Mouse (Mus musculus) heart, embryonic 10.5 days (tissue): ENCODE measurements around the gene D3Ertd254e. TPM values are rescaled to one million over a fixed set of nuclear protein-coding genes. Genes with fewer than 3 reads are reported as not detected.
"Not testable (repeated sequence)": the region's sequence is repeated elsewhere in the genome, so short reads cannot be mapped to it uniquely, and the experiment has no call there.

ENCODE experiments used
- DNase-seq: peaks from one replicate; pipeline ENCODE4 v3.0.0-alpha.2; 2017; ENCODE audit warnings: low spot score
- H3K27ac ChIP-seq: fragments of 300-500 bp; sonication (generic); 2 replicates; pipeline ENCODE4 v1.5.1; 2016; ENCODE audit warnings: mild to moderate bottlenecking
- H3K27me3 ChIP-seq: fragments of 300-500 bp; sonication (generic); 2 replicates; pipeline ENCODE4 v1.6.1; 2016; ENCODE audit warnings: mild to moderate bottlenecking; ENCODE audit not compliant: poor library complexity, insufficient read depth, severe bottlenecking
- H3K36me3 ChIP-seq: fragments of 300-500 bp; sonication (generic); 2 replicates; pipeline ENCODE4 v1.6.1; 2016; ENCODE audit warnings: mild to moderate bottlenecking, moderate library complexity
- H3K4me1 ChIP-seq: fragments of 300-500 bp; sonication (generic); 2 replicates; pipeline ENCODE4 v1.6.1; 2016; ENCODE audit warnings: mild to moderate bottlenecking
- H3K4me3 ChIP-seq: fragments of 300-500 bp; sonication (generic); 2 replicates; pipeline ENCODE4 v1.5.1; 2016; ENCODE audit warnings: mild to moderate bottlenecking, moderate library complexity
- H3K9me3 ChIP-seq: fragments of 300-500 bp; sonication (generic); 2 replicates; pipeline ENCODE4 v1.6.1; 2016; ENCODE audit warnings: mild to moderate bottlenecking, moderate library complexity
- WGBS: fragments of 180-500 bp; shearing (Covaris S2); methylation state at CpG from one replicate; pipeline ENCODE4 v1.1.7; 2016; 5-methylcytosine and 5-hydroxymethylcytosine counted together
- polyA plus RNA-seq: library from polyadenylated mRNA; unstranded; fragments of >200 nt; fragmentation: Nextera tagmentation; extraction: Ambion mirVana; gene quantifications from 2 replicates; pipeline ENCODE4 v1.2.1, GENCODE M21; 2016

The D3Ertd254e gene
- 4.5 and 5.4 TPM in 2 replicates for polyA plus RNA-seq

- Histone ChIP-seq H3K27ac (peak within 1 kb of the TSS; percentile 93), H3K4me1 (peaks cover 21% of the 10 kb centered on the region), H3K9me3 (no peaks in the 10 kb centered on the region), H3K36me3 (no peaks in the 10 kb centered on the region), H3K4me3 (peak within 1 kb of the TSS; percentile 96), H3K27me3 (no peaks in the 10 kb centered on the region)
- peak; percentile 97 for DNase-seq
- under 1% methylated on average over 53 of the region's 54 CpGs for WGBS
Measured at GRCm38 (mm10) chr3:36150934-36151686, at the start of gene D3Ertd254e. Gene D3Ertd254e, plus strand, starts transcription at chr3:36151017.

- Histone ChIP-seq H3K4me1 (no peaks in the 10 kb centered on the region), H3K27me3 (no peaks in the 10 kb centered on the region), H3K4me3 (no peak overlapping the region), H3K27ac (no peak overlapping the region), H3K9me3 (no peaks in the 10 kb centered on the region), H3K36me3 (no peaks in the 10 kb centered on the region)
- 78% methylated on average over 4 of the region's 4 CpGs for WGBS
- DNase-seq, result no peak
Measured at GRCm38 (mm10) chr3:36116076-36116475, 34.7 kb upstream of the D3Ertd254e start.

GRCm38 (mm10) chr3:36119684-36120548 lies 30.9 kb upstream of the D3Ertd254e start:
- Histone ChIP-seq H3K9me3 (no peaks in the 10 kb centered on the region), H3K36me3 (no peaks in the 10 kb centered on the region), H3K27me3 (no peaks in the 10 kb centered on the region), H3K27ac (no peak overlapping the region), H3K4me3 (no peak overlapping the region), H3K4me1 (no peaks in the 10 kb centered on the region)
- no peak for DNase-seq

- H3K27ac ChIP-seq, H3K9me3 ChIP-seq, H3K36me3 ChIP-seq, DNase-seq, H3K4me1 ChIP-seq, H3K27me3 ChIP-seq, H3K4me3 ChIP-seq: not testable (repeated sequence)
- 87% methylated on average over 9 of the region's 9 CpGs for WGBS
Measured at GRCm38 (mm10) chr3:36126176-36126575, 24.6 kb upstream of the D3Ertd254e start.

- no peak for DNase-seq
Measured at GRCm38 (mm10) chr3:36136152-36136551, 14.7 kb upstream of the D3Ertd254e start.

GRCm38 (mm10) chr3:36137560-36137959 lies 13.3 kb upstream of the D3Ertd254e start:
- Histone ChIP-seq H3K36me3 (no peaks in the 10 kb centered on the region), H3K4me1 (no peaks in the 10 kb centered on the region), H3K27me3 (no peaks in the 10 kb centered on the region), H3K27ac (no peak overlapping the region), H3K4me3 (no peak overlapping the region), H3K9me3 (no peaks in the 10 kb centered on the region)
- no peak for DNase-seq
- WGBS, result 55% methylated on average over 2 of the region's 2 CpGs

More at GRCm38 (mm10) chr3:36136152-36136551, 14.7 kb upstream of the D3Ertd254e start:
- Histone ChIP-seq H3K27me3 (no peaks in the 10 kb centered on the region), H3K9me3 (no peaks in the 10 kb centered on the region), H3K4me3 (no peak overlapping the region), H3K36me3 (no peaks in the 10 kb centered on the region), H3K27ac (no peak overlapping the region), H3K4me1 (no peaks in the 10 kb centered on the region)

GRCm38 (mm10) chr3:36138171-36138660 lies 12.6 kb upstream of the D3Ertd254e start:
- Histone ChIP-seq H3K27me3 (no peaks in the 10 kb centered on the region), H3K4me3 (no peak overlapping the region), H3K9me3 (no peaks in the 10 kb centered on the region), H3K36me3 (no peaks in the 10 kb centered on the region), H3K27ac (no peak overlapping the region), H3K4me1 (no peaks in the 10 kb centered on the region)
- WGBS, result 71% methylated on average over 1 of the region's 1 CpGs
- DNase-seq, result no peak

- Histone ChIP-seq H3K4me1 (no peaks in the 10 kb centered on the region), H3K36me3 (no peaks in the 10 kb centered on the region), H3K9me3 (no peaks in the 10 kb centered on the region), H3K4me3 (no peak overlapping the region), H3K27me3 (no peaks in the 10 kb centered on the region), H3K27ac (no peak overlapping the region)
- no peak for DNase-seq
Measured at GRCm38 (mm10) chr3:36138996-36139395, 11.8 kb upstream of the D3Ertd254e start.

GRCm38 (mm10) chr3:36150537-36150933 lies 282 bp upstream of the D3Ertd254e start:
- WGBS, result 3% methylated on average over 1 of the region's 1 CpGs
- peak overlapping the region; percentile 23; the same call in 1 of the 2 replicates for H3K27ac ChIP-seq
- DNase-seq, result no peak

GRCm38 (mm10) chr3:36155268-36155667 lies 4.5 kb downstream of the D3Ertd254e start:
- DNase-seq, result no peak
- peaks cover 13% of the 10 kb centered on the region for H3K36me3 ChIP-seq

More at GRCm38 (mm10) chr3:36150537-36150933, 282 bp upstream of the D3Ertd254e start:
- peaks cover 19% of the 10 kb centered on the region for H3K4me1 ChIP-seq
- H3K27me3 ChIP-seq, result no peaks in the 10 kb centered on the region
- H3K36me3 ChIP-seq, result no peaks in the 10 kb centered on the region
- H3K9me3 ChIP-seq, result no peaks in the 10 kb centered on the region
- H3K4me3 ChIP-seq, result peak overlapping the region; percentile 96

GRCm38 (mm10) chr3:36170670-36171210 lies 19.9 kb downstream of the D3Ertd254e start:
- 94% methylated on average over 1 of the region's 1 CpGs for WGBS
- peaks cover 1% of the 10 kb centered on the region; the same call in 1 of the 2 replicates for H3K9me3 ChIP-seq
- H3K4me1 ChIP-seq, result peaks cover 6% of the 10 kb centered on the region; the same call in 1 of the 2 replicates
- no peaks in the 10 kb centered on the region for H3K27me3 ChIP-seq
- peaks cover 24% of the 10 kb centered on the region for H3K36me3 ChIP-seq
- no peak overlapping the region for H3K27ac ChIP-seq
- no peak overlapping the region for H3K4me3 ChIP-seq
- no peak for DNase-seq

More at GRCm38 (mm10) chr3:36155268-36155667, 4.5 kb downstream of the D3Ertd254e start:
- H3K9me3 ChIP-seq, result peaks cover 6% of the 10 kb centered on the region; the same call in 1 of the 2 replicates
- no peak overlapping the region for H3K27ac ChIP-seq
- WGBS, result 12% methylated on average over 5 of the region's 5 CpGs
- H3K27me3 ChIP-seq, result no peaks in the 10 kb centered on the region
- H3K4me3 ChIP-seq, result no peak overlapping the region
- H3K4me1 ChIP-seq, result peaks cover 21% of the 10 kb centered on the region

GRCm38 (mm10) chr3:36171348-36171747 lies 20.5 kb downstream of the D3Ertd254e start:
- WGBS, result 90% methylated on average over 1 of the region's 1 CpGs
- H3K27ac ChIP-seq, result no peak overlapping the region
- H3K9me3 ChIP-seq, result no peaks in the 10 kb centered on the region
- no peaks in the 10 kb centered on the region for H3K27me3 ChIP-seq
- H3K36me3 ChIP-seq, result peaks cover 18% of the 10 kb centered on the region
- H3K4me3 ChIP-seq, result no peak overlapping the region
- H3K4me1 ChIP-seq, result peaks cover 6% of the 10 kb centered on the region; the same call in 1 of the 2 replicates
- no peak for DNase-seq
